Mouse (Mus musculus) bone marrow, adult 2 months (tissue): ENCODE data around the gene Nip7.

Source experiments
- CTCF ChIP-seq: fragments of 200-500 bp; IDR thresholded peaks from 2 replicates; pipeline ENCODE4 v1.5.1; 2011; ENCODE audit warnings: low read length, control low read depth; ENCODE audit not compliant: control insufficient read depth, insufficient read depth
- POLR2A ChIP-seq: fragments of 200-500 bp; IDR thresholded peaks from 2 replicates; pipeline ENCODE4 v1.6.1; 2011; ENCODE audit warnings: low read depth, mild to moderate bottlenecking, control low read depth, low read length, borderline replicate concordance; ENCODE audit not compliant: control insufficient read depth

- TF ChIP-seq CTCF: no peak
- no peak for TF ChIP-seq POLR2A
Measured at GRCm38 (mm10) chr8:107029310-107029709, 27.4 kb upstream of the Nip7 start.
